Mouse (Mus musculus) heart, adult 18-20 months (tissue): ENCODE results near the gene Sema3d. TPM values are rescaled to one million over a fixed set of nuclear protein-coding genes. Genes with fewer than 3 reads are reported as not detected.

Experiments
- DNase-seq, 2 experiments: peaks; one replicate each; pipeline ENCODE4 v3.0.0; 2021 to 2022; ENCODE audit warnings: mixed read lengths in 1 of 2
- total RNA-seq, 2 experiments: library from RNA; stranded (reverse); gene quantifications; 2 replicates each; pipeline ENCODE4 v1.2.3; 2021

The Sema3d gene
- total RNA-seq, 2 experiments from 2014 or later: 2.8 to 5.1 TPM

DNA sequence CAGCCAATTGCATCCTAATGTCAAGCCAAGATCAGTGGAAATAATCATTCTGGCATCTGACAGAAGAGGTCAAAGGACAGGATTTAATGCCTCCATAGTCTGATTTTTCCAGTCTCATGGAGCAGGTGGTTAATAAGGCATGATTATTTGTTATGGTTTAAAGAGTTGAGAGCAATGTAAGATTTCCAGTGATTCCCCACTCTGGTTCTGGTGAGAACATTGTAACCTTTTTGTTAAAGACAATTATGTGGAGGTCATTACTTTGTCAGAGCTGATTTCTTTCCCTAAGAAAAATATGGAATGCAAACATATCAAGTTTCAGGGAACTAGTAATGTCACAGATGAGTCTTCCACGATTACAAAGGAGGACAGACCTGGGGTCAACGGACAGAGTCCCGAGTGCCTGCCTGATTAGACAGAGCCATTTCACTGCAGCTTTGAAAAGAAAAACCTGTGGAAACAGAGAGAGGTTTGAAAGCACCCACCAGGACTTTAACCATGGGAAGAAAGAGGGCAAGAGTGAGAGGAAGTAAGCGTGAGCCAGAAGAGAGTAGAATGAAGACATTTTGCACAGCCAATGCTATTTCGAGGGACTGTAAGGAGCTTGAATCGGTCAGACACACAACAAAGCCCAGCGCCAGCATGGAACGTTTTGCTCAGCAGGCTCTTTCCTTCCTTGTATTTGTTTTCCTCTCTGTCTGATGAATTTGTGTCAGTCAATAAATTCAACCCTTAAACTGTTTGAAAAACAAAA lies 251.2 kb downstream of the Sema3d start:
- no peak for DNase-seq

DNA sequence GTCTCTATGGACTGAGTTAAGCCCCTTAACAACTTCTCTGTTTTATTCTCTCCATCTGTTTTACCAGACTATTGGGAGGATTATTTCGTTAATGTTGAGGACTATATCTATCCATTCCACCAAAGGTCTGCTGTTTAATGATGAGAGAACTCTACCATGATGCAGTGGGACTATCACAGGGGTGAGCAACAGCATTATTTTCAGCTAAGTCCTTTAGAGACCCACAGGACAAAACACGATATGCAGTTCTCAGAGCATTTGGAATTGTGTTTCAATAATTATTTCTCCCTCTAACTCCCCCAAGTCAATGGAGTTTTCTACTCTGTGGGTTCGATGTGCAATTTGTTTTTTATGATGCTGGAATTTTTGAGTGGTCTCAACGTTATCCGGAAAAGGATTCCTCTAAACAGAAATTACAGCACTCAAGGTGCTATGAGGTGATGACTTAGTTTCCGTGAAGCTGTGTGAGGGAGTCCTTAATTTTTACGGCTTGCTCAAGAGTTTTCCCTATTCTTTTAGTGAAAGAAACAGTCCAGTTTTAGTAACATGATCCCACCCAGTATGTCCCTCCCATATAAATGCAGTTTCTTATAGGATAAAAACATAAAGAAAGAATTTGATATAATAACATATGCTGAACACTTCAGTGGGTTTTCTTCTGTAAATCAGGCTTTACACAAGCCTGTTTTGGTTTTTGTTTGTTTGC lies 254.7 kb downstream of the Sema3d start:
- no peak for DNase-seq
